Mouse (Mus musculus) midbrain, embryonic 15.5 days (tissue): ENCODE measurements around the gene Cd247. TPM values are rescaled to one million over a fixed set of nuclear protein-coding genes. Genes with fewer than 3 reads are reported as not detected.

Experiments
- ATAC-seq: fragments of 200-750 bp; cut with Nextera tagmentation; replicated peaks from 2 replicates; pipeline ENCODE4 v1.8.0; 2017; ENCODE audit warnings: moderate TSS enrichment
- H3K27ac ChIP-seq: fragments of 300-500 bp; sonication (generic); 2 replicates; pipeline ENCODE4 v1.5.1; 2015; ENCODE audit warnings: mild to moderate bottlenecking, inconsistent platforms
- H3K27me3 ChIP-seq: fragments of 300-500 bp; sonication (generic); replicated peaks from 2 replicates; pipeline ENCODE4 v1.6.1; 2015; ENCODE audit warnings: inconsistent platforms
- H3K36me3 ChIP-seq: fragments of 300-500 bp; sonication (generic); replicated peaks from 2 replicates; pipeline ENCODE4 v1.6.1; 2015; ENCODE audit warnings: inconsistent platforms
- H3K4me1 ChIP-seq: fragments of 300-500 bp; sonication (generic); 2 replicates; pipeline ENCODE4 v1.6.1; 2015; ENCODE audit warnings: inconsistent platforms
- H3K4me2 ChIP-seq: fragments of 300-500 bp; sonication (generic); 2 replicates; pipeline ENCODE4 v1.6.1; 2015; ENCODE audit warnings: inconsistent platforms, mild to moderate bottlenecking, moderate library complexity
- H3K4me3 ChIP-seq: fragments of 300-500 bp; sonication (generic); 2 replicates; pipeline ENCODE4 v1.5.1; 2015; ENCODE audit warnings: mild to moderate bottlenecking, inconsistent platforms
- H3K9ac ChIP-seq: fragments of 300-500 bp; sonication (generic); 2 replicates; pipeline ENCODE4 v1.6.1; 2015; ENCODE audit warnings: mild to moderate bottlenecking, inconsistent platforms
- H3K9me3 ChIP-seq: fragments of 300-500 bp; sonication (generic); 2 replicates; pipeline ENCODE4 v1.6.1; 2016; ENCODE audit warnings: inconsistent platforms
- WGBS: fragments of 180-500 bp; shearing (Covaris S2); methylation state at CpG from one replicate; pipeline ENCODE4 v1.1.7; 2015; ENCODE audit warnings: mixed read lengths; 5-methylcytosine and 5-hydroxymethylcytosine counted together
- polyA plus RNA-seq: library from polyadenylated mRNA; unstranded; fragments of >200 nt; fragmentation: Nextera tagmentation; extraction: Ambion mirVana; gene quantifications from 2 replicates; pipeline ENCODE4 v1.2.1, GENCODE M21; 2015

The Cd247 gene
- polyA plus RNA-seq, 1 experiment from 2014 or later: 1.1 TPM

DNA sequence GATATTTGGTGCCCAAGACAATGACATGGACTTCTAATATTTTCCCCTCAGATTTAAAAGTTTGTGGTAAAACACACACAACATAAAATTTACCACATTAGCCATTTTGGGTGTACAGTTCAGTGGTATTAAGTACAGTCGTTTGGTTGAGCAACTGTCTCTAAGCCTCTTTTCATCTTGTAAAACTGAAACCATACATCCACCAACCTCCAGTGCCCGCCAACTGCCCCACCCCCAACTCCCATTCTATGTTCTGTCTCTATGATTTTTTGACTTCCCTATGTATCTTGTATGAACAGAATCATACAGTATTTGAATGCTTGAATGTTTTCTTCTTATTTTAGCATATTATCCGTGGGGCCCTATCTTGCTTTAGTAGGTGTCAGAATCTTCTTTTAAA lies 24.3 kb downstream of the Cd247 start:
- Histone ChIP-seq H3K4me1 (peaks cover 18% of the 10 kb centered on the region), H3K27me3 (peaks cover 6% of the 10 kb centered on the region), H3K36me3 (no peaks in the 10 kb centered on the region), H3K9ac (no peak overlapping the region), H3K27ac (no peak overlapping the region), H3K9me3 (no peaks in the 10 kb centered on the region), H3K4me2 (no peak overlapping the region), H3K4me3 (no peak overlapping the region)
- no peak for ATAC-seq
- 78% methylated on average over 3 of the region's 3 CpGs for WGBS

DNA sequence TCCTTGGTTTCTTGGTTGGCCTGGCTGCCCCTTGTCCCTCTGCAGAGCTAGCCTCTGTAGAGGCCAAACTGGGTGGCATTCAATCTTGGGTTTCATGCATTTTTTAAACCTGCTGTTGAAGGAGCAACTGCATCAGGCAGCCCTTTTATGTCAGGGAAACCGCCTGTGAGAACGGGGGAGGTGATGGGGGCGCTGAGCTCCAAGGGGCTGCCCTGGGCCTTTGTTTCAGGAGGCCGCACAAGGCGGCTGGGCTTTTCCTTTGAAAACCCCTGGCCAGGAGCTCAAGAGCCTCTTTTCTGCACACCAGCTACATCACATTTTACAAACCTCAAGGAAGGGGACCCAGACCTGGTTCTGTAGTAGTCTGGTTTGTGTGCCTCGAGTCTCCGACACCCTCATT lies 25.6 kb downstream of the Cd247 start:
- no peak overlapping the region for H3K4me3 ChIP-seq
- no peaks in the 10 kb centered on the region for H3K9me3 ChIP-seq
- H3K36me3 ChIP-seq: no peaks in the 10 kb centered on the region
- H3K4me1 ChIP-seq: peaks cover 26% of the 10 kb centered on the region
- peak overlapping the region; percentile 61 for H3K27ac ChIP-seq
- H3K27me3 ChIP-seq: peaks cover 6% of the 10 kb centered on the region
- no peak overlapping the region for H3K9ac ChIP-seq
- WGBS: 4% methylated on average over 7 of the region's 7 CpGs
- ATAC-seq: no peak
- H3K4me2 ChIP-seq: peak overlapping the region; percentile 15; the same call in 1 of the 2 replicates

DNA sequence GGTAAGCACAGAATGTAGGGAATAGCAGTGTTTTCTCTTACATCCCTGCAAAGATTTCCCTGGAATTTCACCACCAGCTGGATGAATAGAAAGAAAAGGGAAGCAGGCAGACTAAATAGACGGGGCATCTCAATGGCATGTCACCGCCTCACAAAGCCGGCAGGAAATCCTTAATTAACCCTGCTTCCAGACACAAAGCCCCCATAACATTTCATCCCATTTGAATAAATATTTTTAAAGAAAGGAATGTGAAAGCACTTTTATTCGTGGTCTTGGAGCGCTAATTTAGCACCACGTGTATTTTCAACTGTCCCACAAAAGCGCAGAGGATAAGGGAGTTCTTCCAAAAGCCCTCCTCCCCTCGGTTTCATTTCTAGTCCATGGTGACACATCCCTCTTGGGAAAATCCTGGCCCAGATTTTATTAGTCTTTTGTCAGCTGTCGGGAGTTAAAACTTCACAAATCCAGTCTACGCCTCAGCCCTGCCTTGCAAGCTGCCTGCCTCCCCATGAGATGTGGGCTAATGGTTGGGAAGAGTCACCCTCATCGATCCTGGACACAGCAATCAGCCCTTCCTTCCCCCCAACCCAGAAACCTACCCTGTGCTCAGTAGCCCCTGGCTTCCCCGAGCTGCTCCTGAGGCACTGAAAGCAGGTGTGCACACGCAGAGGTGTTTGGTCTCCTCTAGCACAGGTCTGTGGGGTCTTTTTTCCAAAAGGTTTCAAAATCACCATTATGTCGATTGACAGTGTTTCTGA lies 26.2 kb downstream of the Cd247 start:
- Histone ChIP-seq H3K27ac (peak overlapping the region; percentile 61), H3K4me2 (peak overlapping the region; percentile 15), H3K4me3 (no peak overlapping the region), H3K9me3 (no peaks in the 10 kb centered on the region), H3K36me3 (no peaks in the 10 kb centered on the region), H3K9ac (no peak overlapping the region), H3K27me3 (peaks cover 9% of the 10 kb centered on the region), H3K4me1 (peaks cover 26% of the 10 kb centered on the region)
- WGBS: 9% methylated on average over 14 of the region's 14 CpGs
- no peak; the same call in 1 of the 2 replicates for ATAC-seq

DNA sequence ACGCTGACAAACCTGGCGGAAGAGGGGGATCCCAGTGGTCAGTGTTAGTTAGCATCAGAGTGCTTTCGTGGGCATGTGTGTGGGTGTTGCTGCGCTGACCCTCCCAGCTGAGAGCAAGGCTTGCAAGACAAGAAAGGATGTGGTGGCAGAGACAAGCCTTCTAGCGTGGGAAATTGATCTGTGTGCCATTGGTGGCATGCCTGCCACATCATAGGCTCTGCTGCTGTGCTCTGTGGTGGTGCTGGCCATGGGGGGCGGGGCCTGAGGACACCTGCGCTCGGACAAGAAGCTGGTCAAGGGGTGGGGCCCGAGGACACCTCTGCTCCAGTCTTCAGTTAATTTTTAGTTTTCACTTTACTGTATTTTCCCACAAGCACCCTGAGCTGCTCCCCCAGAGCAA lies 27.9 kb downstream of the Cd247 start:
- H3K4me1 ChIP-seq: peaks cover 26% of the 10 kb centered on the region
- no peak overlapping the region for H3K4me2 ChIP-seq
- peaks cover 6% of the 10 kb centered on the region; the same call in 1 of the 2 replicates for H3K27me3 ChIP-seq
- H3K27ac ChIP-seq: no peak overlapping the region
- no peak for ATAC-seq
- no peaks in the 10 kb centered on the region for H3K9me3 ChIP-seq
- H3K9ac ChIP-seq: no peak overlapping the region
- whole genome bisulfite sequencing: 84% methylated on average over 9 of the region's 9 CpGs
- no peaks in the 10 kb centered on the region for H3K36me3 ChIP-seq
- no peak overlapping the region for H3K4me3 ChIP-seq

DNA sequence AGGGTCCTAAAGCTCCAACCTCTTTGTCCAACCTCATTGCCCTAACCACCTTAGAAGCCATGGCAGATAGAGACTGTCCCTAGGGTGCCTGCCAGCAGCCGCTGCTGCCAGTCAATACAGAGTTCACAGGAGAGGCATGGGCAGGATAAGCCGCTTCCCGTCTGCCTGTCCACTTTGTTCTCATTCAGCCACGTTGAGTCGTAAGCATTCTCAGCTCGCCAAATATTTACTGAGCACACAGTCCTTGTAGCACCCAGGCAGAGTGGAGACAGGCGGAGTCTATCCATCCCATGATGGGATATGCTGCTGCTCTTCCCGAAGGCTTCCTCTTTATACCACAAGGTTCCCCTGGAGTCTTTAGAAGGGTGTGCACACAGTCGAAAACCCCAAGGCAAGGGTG lies 28.8 kb downstream of the Cd247 start:
- no peak overlapping the region for H3K4me2 ChIP-seq
- H3K27ac ChIP-seq: no peak overlapping the region
- H3K27me3 ChIP-seq: 0 out of 2 replicates have a peak, but pooled peaks cover 6% of the 10 kb centered on the region
- WGBS: 41% methylated on average over 9 of the region's 9 CpGs
- no peaks in the 10 kb centered on the region for H3K9me3 ChIP-seq
- H3K36me3 ChIP-seq: no peaks in the 10 kb centered on the region
- H3K9ac ChIP-seq: no peak overlapping the region
- H3K4me1 ChIP-seq: peaks cover 26% of the 10 kb centered on the region
- H3K4me3 ChIP-seq: no peak overlapping the region
- ATAC-seq: no peak

DNA sequence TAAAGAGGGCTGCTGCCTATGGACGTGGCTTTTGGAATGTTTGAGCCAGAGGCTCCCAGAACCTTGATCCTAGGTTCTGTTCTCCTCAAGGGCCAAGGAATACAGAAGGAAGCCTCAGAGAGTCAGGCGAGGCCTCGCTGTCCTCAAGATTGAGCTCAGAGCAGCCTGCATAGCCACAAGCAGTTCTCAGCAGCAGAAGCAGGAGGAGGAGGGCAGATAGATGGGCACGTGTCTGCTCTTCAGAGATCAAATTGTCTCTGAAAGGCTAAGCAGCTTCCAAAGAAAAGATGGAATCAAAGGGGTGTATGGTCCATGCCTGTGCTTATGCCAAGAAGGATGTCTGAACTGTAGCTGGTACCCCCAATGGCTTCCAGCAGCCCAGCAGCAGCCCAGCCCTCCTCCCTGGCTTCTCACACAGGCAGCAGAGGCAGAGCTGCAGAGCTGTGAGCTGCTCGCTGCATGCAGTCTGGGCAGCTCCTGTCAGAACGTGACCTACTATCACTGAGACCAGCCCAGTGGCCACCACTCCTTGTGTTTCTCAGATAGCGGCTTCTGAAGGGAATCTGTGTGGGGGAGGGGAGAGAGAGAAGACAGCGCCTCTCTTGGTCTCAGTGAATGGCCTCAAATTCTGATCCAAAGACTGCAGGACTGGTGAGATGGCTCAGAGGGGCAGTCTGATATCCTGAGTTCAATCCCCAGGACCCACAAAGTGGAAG lies 29.8 kb downstream of the Cd247 start:
- no peak overlapping the region for H3K4me2 ChIP-seq
- H3K4me3 ChIP-seq: no peak overlapping the region
- H3K9ac ChIP-seq: no peak overlapping the region
- H3K27me3 ChIP-seq: 0 out of 2 replicates have a peak, but pooled peaks cover 6% of the 10 kb centered on the region
- peak overlapping the region; percentile 4; the same call in 1 of the 2 replicates for H3K27ac ChIP-seq
- H3K36me3 ChIP-seq: no peaks in the 10 kb centered on the region
- H3K4me1 ChIP-seq: peaks cover 26% of the 10 kb centered on the region
- 34% methylated on average over 8 of the region's 8 CpGs for WGBS
- no peaks in the 10 kb centered on the region for H3K9me3 ChIP-seq
- peak; percentile 35; the same call in 1 of the 2 replicates for ATAC-seq

DNA sequence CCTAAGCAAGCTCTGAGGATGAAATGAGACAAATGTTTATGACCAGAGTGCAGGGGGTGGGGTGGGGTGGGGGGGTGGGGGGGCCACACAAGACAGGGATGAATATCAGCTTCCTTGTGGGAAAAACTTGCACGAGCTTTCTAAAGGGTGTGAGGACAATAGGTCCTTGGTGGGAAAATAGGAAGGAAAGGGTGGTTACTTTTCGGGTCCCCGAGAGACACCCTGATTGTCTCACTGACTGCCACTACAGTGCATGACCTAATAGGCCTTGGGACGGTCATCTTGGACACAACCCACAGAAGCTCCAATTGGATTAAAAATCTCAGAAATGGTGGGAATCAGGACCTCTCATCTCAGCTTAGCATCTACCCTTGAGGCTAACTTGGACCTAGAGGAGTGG lies 30.7 kb downstream of the Cd247 start:
- ATAC-seq: no peak
- 78% methylated on average over 4 of the region's 4 CpGs for WGBS
- H3K27me3 ChIP-seq: 0 out of 2 replicates have a peak, but pooled peaks cover 6% of the 10 kb centered on the region
- H3K27ac ChIP-seq: no peak overlapping the region
- peaks cover 20% of the 10 kb centered on the region for H3K4me1 ChIP-seq
- H3K4me2 ChIP-seq: no peak overlapping the region
- no peak overlapping the region for H3K4me3 ChIP-seq
- no peaks in the 10 kb centered on the region for H3K9me3 ChIP-seq
- H3K36me3 ChIP-seq: no peaks in the 10 kb centered on the region
- no peak overlapping the region for H3K9ac ChIP-seq

DNA sequence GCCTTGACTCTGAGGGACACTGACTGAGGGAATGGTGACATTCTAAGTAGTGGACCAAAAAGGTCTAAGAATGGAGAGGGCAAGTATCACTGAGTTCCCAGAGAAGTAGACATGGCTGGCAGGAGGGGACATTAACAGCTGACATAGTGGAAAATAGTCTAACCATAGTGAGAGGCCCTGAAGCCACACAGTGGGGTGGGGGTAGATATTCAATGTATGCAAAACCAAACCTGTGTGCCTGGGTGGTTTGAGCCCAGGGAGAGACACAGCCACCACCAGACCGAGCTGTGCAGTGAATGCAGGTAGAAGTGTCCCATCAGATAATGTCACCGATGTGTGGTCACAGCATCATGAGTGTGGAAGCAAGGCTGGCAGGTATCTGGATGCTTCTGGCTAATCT lies 33.5 kb downstream of the Cd247 start:
- H3K9ac ChIP-seq: no peak overlapping the region
- ATAC-seq: no peak
- peaks cover 9% of the 10 kb centered on the region; the same call in 1 of the 2 replicates for H3K4me1 ChIP-seq
- H3K27me3 ChIP-seq: 0 out of 2 replicates have a peak, but pooled peaks cover 6% of the 10 kb centered on the region
- 89% methylated on average over 2 of the region's 2 CpGs for WGBS
- no peak overlapping the region for H3K27ac ChIP-seq
- no peaks in the 10 kb centered on the region for H3K36me3 ChIP-seq
- H3K9me3 ChIP-seq: no peaks in the 10 kb centered on the region
- H3K4me2 ChIP-seq: no peak overlapping the region
- no peak overlapping the region for H3K4me3 ChIP-seq

DNA sequence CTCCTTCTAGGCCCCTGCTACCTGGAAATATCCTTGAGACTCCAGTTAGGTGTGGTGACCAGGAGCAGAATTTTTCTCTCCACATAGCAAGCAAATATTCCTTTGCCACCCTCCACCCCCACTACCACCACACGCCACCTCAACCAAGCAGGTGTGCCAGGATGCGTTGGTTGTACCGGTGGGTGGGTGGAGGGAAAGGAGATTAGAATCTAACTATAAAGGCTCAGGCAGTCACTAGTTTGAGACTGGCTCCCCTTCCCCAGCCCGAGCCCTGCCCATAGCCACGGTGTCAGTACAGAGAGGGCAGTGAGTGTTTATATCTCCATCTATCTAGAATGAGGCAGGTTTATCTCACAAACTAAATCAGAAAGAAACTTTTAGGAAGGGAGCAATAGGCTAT lies 39.7 kb downstream of the Cd247 start:
- ATAC-seq: no peak
- 92% methylated on average over 5 of the region's 5 CpGs for WGBS
- no peaks in the 10 kb centered on the region for H3K27me3 ChIP-seq

DNA sequence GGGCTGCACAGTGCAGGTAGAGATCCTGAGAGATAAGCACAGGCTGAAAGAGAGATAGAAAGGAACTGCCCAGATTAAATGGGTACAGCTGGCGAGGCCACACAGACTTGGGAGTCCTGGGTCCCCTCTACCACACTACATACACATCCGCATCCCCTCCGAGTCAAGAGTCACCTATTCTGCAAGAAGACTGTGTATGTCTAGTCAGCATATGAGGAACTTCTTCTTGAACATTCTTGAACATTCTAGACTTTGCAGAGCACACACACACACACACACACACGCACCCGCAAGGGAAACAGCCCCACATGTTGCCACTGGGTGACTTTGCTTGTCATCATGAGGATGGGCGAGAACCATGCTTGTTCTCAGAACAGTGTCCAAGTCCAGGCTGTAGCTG lies 40.1 kb downstream of the Cd247 start:
- Histone ChIP-seq H3K9me3 (no peaks in the 10 kb centered on the region), H3K9ac (no peak overlapping the region), H3K4me2 (no peak overlapping the region), H3K27me3 (no peaks in the 10 kb centered on the region), H3K4me1 (peaks cover 7% of the 10 kb centered on the region; the same call in 1 of the 2 replicates), H3K27ac (no peak overlapping the region), H3K36me3 (no peaks in the 10 kb centered on the region), H3K4me3 (no peak overlapping the region)
- WGBS: 94% methylated on average over 6 of the region's 6 CpGs
- no peak for ATAC-seq

More for the DNA sequence above, 39.7 kb downstream of the Cd247 start:
- H3K9me3 ChIP-seq: no peaks in the 10 kb centered on the region
- H3K4me1 ChIP-seq: peaks cover 5% of the 10 kb centered on the region; the same call in 1 of the 2 replicates
- no peaks in the 10 kb centered on the region for H3K36me3 ChIP-seq
- no peak overlapping the region for H3K4me2 ChIP-seq
- no peak overlapping the region for H3K9ac ChIP-seq
- H3K4me3 ChIP-seq: no peak overlapping the region
- H3K27ac ChIP-seq: no peak overlapping the region

DNA sequence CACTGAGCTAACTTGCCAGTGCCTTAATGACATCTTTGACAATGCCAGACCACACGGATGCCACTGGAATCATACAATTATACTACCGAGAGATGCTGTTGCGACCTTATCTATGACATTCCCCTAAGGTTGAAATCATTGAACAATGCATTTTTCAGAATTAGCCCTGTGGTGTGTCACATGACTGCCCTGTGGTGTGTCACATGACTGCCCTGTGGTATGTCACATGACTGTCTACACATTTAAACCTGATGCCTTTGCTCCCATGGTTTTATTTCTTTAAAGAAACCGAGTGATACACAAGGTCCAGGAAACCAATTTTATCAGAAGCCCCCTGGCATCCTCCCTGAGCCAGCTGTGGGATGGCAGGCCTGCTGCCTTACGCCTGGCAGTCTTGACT lies 41.4 kb downstream of the Cd247 start:
- H3K27me3 ChIP-seq: no peaks in the 10 kb centered on the region
- H3K9me3 ChIP-seq: no peaks in the 10 kb centered on the region
- no peak overlapping the region for H3K9ac ChIP-seq
- no peak for ATAC-seq
- no peak overlapping the region for H3K4me3 ChIP-seq
- H3K36me3 ChIP-seq: no peaks in the 10 kb centered on the region
- 93% methylated on average over 5 of the region's 5 CpGs for WGBS
- H3K4me1 ChIP-seq: peaks cover 19% of the 10 kb centered on the region
- H3K4me2 ChIP-seq: no peak overlapping the region
- no peak overlapping the region for H3K27ac ChIP-seq

DNA sequence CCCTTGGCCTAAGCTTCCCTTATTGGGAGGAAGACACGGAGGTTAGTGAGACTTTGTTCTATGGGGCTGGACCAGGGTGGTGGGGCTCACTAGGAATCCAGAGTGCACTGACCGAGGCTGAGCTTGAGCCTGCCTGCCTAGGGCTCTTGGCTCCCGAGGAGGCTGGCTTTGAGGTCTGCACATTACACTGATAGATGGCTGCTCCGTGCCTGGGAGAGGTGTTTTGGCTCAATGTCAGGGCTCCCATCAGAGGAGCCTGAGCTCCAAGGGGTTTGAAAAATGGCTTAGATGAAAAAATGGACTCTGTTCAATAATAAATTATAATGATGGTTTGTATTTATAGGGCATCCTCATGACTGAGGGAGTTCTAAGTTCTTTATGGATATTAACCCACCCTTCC lies 44.8 kb downstream of the Cd247 start:
- H3K4me2 ChIP-seq: no peak overlapping the region
- H3K9ac ChIP-seq: no peak overlapping the region
- no peaks in the 10 kb centered on the region for H3K27me3 ChIP-seq
- H3K4me3 ChIP-seq: no peak overlapping the region
- peaks cover 45% of the 10 kb centered on the region for H3K4me1 ChIP-seq
- WGBS: 31% methylated on average over 4 of the region's 4 CpGs
- no peak for ATAC-seq
- H3K27ac ChIP-seq: peak overlapping the region; percentile 8
- no peaks in the 10 kb centered on the region for H3K9me3 ChIP-seq
- no peaks in the 10 kb centered on the region for H3K36me3 ChIP-seq
